Mouse (Mus musculus) liver, embryonic 14 days (tissue): ENCODE results near the gene B230307C23Rik. TPM values are rescaled to one million over a fixed set of nuclear protein-coding genes. Genes with fewer than 3 reads are reported as not detected.

ENCODE experiments used
- polyA plus RNA-seq: library from polyadenylated mRNA; depleted of rRNA; stranded (reverse); fragments of >200 nt; gene quantifications from 2 replicates; pipeline ENCODE4 v1.2.3, GENCODE M21; 2012; rRNA removed

B230307C23Rik gene
- 7.4 and 9.1 TPM in 2 replicates for polyA plus RNA-seq

DNA sequence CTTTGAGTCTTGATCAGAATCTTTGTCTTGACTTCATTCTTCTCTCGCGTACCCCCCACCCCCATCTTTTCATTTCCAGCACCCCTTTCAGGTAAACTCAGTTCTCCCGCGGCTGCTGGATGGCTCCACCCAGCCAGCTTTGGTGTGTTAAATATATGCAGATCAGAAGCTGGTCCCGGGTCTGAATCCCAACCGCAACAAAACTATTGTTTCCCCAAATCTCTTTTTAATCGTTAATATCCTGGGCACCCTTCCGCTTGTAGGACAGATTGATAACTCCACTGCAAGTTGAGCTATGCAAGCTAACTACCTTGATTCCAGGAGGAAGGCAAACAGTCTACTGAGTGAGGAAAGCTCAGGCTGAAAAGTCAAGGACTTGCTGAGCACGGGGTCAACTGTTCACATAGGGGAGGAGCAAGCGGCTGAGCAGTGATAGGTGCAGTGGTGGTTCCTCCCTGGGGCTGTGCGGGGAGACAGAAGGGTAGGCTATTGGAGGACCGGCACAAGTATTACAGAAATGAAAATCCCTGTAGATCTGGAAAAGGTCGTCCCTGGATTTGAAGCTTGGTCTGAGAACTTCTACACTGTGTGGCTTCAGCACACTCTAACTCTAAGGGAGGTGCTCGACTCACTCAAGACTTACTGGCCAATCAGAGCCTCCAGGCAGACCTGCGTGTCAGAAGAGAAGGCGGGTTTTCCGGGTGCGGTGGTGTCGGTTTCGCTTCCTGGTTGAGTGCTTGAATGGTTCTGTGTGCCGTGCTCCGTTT, at the start of gene B230307C23Rik:
Gene B230307C23Rik, plus strand, starts transcription at position 700 of the 767 bp plus-strand sequence.

DNA sequence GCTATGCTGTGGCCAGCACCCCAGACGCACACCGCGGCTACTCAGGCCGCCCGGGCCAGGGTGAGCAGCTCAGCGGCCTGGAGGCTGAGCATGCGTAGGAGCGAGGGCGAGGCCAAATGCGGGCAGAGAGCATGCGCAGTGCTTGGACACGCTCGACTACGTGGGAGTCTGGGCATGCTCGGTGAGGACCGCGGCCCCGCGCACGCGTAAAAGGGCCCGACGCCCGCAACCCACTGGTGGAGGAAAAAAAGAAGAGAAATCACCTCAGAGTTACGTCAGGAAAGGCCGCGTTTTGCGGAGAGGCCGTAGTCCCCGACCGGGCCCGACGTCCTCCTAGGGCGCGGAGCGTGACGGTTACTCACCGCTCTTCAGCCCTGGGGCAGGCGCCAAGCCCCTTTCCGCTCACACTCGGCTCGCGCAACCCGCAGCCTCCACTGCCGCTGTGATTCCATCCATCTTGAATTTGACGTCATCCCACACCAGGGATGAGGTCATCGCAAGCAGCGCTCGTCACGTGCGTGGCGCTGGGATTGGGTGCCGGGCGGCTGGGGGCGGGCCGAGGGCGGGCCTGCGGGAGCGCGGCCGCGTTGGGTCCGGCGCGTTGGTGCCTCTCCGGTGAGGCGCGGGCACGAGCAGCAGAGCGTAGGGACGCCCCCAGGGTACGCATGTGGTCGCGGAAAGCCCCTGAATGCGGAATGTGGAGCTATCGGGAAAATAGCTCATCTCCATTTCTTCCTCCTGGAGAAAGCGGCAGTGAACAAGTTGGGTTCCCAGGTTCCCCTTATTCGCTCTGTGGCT, 34.8 kb upstream of the B230307C23Rik start, which contains the start of the genes C2cd2 and Zbtb21:
Gene C2cd2, minus strand, starts transcription at position 448 of the 798 bp plus-strand sequence.
Gene Zbtb21, minus strand, starts transcription at position 472 of the 798 bp plus-strand sequence.

Other genes starting within 250 kb of the B230307C23Rik start
- gene Ripk4, start 233.5 kb upstream of the B230307C23Rik start, polyA plus RNA-seq = 1.3 and 1.7 TPM in 2 replicates
- gene Prdm15, start 145.5 kb upstream of the B230307C23Rik start, polyA plus RNA-seq = 3.5 TPM in 2 replicates
- gene C2cd2, start 34.7 kb upstream of the B230307C23Rik start, polyA plus RNA-seq = 1.9 and 2.1 TPM in 2 replicates
- gene Zbtb21, start 34.7 kb upstream of the B230307C23Rik start, polyA plus RNA-seq = 3.2 and 4.3 TPM in 2 replicates
- gene A630089N07Rik, start 85.1 kb downstream of the B230307C23Rik start, polyA plus RNA-seq = 5.3 and 5.5 TPM in 2 replicates